ENCODE assay signal across 9 mouse cellular contexts in the genomic region with DNA sequence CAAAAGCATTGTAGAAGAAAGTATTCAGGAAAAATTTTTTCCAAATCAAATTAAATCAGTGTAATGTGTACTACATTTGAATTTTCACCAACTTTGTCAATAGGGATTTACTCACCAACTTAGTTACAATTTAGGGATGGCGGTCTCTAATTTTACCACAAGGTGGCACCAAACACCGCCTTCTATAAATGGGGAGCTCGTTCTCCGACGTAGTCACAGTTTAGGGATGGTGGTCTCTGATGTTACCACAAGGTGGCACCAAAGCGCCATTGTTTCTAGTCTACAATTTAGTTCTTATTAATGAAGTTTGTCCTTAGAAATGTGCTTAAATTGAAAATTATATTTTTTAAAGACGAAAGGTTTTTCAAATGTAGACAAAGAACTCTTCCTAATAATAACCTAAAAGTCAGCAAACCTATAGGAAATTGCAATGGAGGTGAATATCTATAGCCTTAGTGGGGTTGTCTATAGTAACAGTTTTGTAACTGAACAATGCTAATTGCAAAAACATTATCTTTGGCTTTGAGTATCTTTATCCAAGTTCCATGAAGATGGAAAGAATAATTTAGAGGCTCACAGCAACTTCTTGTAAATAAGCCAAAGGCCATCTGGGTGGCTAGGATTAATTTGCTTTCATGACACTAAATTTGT. TPM values are rescaled to one million over a fixed set of nuclear protein-coding genes. Genes with fewer than 3 reads are reported as not detected.
A peak's percentile ranks its signal among the peaks of the same experiment; 100 is the strongest.
DNase-seq lines count a peak whose midpoint lies in the region; ATAC-seq lines count a peak whose summit lies in the region.
"Had no signal": no experiment of that assay in that cellular context is flagged by ENCODE, and none has a peak within 500 bp of the region (broad histone marks: within the 10 kb centered on the region; RNA-seq: fewer than 3 reads in every experiment).

No protein-coding gene starts in this region.

- no peak overlapping the region for H3K4me2 ChIP-seq in hindbrain, embryonic 14.5 days (replicated peaks)

- H3K27ac ChIP-seq in hindbrain, embryonic 14.5 days: no peak overlapping the region
- H3K27ac ChIP-seq: macrophage had no signal

- no peak overlapping the region for H3K4me3 ChIP-seq in hindbrain, embryonic 14.5 days (replicated peaks; ENCODE audit: low read length)

- peak; percentile 69 for DNase-seq in MEL-GATA-1-ER (ENCODE audit: extremely low read depth, low read depth)
- peak; percentile 86 to 90 for DNase-seq in cerebellum, adult 18-20 months
- peak; percentile 99 for DNase-seq in hindbrain, embryonic 14.5 days (ENCODE audit: low spot score)
- DNase-seq in layer of hippocampus, postnatal 14 days (ENCODE audit: low spot score in 2 of 2): peak; percentile 88 to 96
- DNase-seq in lung, postnatal 14 days: peak; percentile 92
- DNase-seq in retina, embryonic 14.5 days (ENCODE audit: low spot score): peak; percentile 99
- DNase-seq in thymus, postnatal 25 days: peak; percentile 78

- no peaks in the 10 kb centered on the region for H3K4me1 ChIP-seq in hindbrain, embryonic 14.5 days (replicated peaks; ENCODE audit: control insufficient read depth, insufficient read depth, low read length)

- H3K9ac ChIP-seq in hindbrain, embryonic 14.5 days: no peak overlapping the region

- H3K27me3 ChIP-seq in hindbrain, embryonic 14.5 days (ENCODE audit: control insufficient read depth, insufficient read depth, low read length): no peaks in the 10 kb centered on the region

- ATAC-seq in frontal cortex, adult (ENCODE audit: low TSS enrichment): peak; percentile 91
- ATAC-seq in hindbrain, embryonic 14.5 days (ENCODE audit: low FRiP score): peak; percentile 78

- H3K36me3 ChIP-seq in hindbrain, embryonic 14.5 days (replicated peaks; ENCODE audit: control insufficient read depth, insufficient read depth): peaks cover 29% of the 10 kb centered on the region

- under 1% methylated on average over 7 of the region's 7 CpGs for WGBS in hindbrain, embryonic 14.5 days

- no peaks in the 10 kb centered on the region for H3K9me3 ChIP-seq in hindbrain, embryonic 14.5 days (ENCODE audit: control insufficient read depth, low read length)

RNA-seq across cellular contexts. Expression of a gene that starts 13.2 kb away (rescaled TPM):
- polyA plus RNA-seq in hindbrain, embryonic 14.5 days (2014; fragmentation: Nextera tagmentation; extraction: Ambion mirVana): 13.1 and 13.6 TPM in 2 replicates
- total RNA-seq in layer of hippocampus, postnatal 14 days (2021): 10 to 100 TPM; 26.0 to 26.7 TPM

RNA-seq across cellular contexts. Expression of a gene that starts 13.6 kb away (rescaled TPM):
- 224 and 251 TPM in 2 replicates for polyA plus RNA-seq in hindbrain, embryonic 14.5 days (2014; fragmentation: Nextera tagmentation; extraction: Ambion mirVana)
- total RNA-seq in layer of hippocampus, postnatal 14 days (2021): 100 to 1,000 TPM; 109 to 116 TPM
